Mouse (Mus musculus) duodenum, adult 2 months (tissue): ENCODE measurements around the gene Ccdc71. TPM values are rescaled to one million over a fixed set of nuclear protein-coding genes. Genes with fewer than 3 reads are reported as not detected.

Experiments
- polyA plus RNA-seq: library from polyadenylated mRNA; depleted of rRNA; stranded (reverse); fragments of >200 nt; gene quantifications from 2 replicates; pipeline ENCODE4 v1.2.3, GENCODE M21; 2012; ENCODE audit warnings: low replicate concordance; rRNA removed

Gene Ccdc71
- polyA plus RNA-seq: 14.7 and 15.3 TPM in 2 replicates

DNA sequence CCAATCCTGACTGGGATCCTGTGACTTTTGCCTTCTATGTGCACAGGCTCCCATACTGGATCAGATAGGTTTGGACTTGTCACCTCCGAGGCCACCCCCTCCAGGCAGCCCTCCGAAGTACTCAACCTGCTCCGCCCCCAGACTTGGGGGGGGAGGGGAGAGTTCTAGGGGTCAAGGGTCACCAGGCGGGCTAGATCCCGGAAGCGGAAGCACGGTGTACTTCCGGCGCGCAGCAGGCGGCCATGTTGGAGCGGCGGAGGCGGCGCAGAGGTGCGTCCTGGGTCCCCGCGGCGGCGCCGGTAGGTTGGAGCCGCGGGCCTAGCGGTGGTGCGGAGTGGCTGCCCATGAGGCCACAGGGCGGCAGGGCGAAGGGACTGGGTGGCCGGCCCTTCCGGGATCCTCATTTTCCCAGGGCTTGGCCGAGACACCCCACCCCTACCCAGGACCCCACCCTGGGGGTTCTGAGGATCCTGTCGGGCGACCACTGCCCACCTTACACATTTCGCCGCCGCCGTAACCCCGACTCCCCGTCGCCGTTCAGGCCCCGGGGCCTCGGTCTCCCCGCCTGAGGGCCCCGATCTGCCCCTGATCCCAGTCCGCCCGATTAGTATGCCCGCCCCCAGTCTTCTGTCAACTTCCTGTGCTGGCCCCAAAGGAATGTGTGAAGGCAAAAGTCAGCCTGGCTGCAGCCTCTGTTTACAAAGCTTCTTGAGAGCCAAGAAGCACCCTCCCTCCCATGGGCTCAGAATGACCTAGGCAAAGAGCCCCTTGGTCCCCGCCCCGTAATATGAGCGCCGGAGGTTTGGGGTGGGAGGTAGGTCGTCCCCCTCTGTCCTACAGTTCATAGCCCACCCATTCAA lies at the start of gene Ccdc71:
Gene Ccdc71, plus strand, starts transcription at position 209 of the 860 bp plus-strand sequence.

DNA sequence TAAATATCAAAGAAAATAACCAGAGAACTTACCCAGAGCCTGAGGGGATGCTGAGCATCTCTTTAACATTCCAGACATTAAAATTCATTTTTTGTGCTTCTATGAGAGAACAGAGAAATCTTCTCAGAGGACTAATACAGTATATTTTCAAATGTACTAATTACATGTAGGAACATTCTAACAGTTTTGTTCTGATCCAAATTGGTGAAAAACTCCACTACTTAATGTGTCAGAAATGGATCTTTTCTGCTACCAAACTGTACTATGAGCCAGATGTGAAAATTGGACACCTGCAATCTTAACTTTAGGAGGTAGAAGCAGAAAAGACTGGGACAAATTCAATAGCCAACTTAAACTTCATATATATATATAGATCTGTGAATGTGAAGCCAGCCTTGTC lies 31.9 kb upstream of the Ccdc71 start, which contains the start of gene Ccdc36:
Gene Ccdc36, minus strand, starts transcription at position 101 of the 400 bp plus-strand sequence.

DNA sequence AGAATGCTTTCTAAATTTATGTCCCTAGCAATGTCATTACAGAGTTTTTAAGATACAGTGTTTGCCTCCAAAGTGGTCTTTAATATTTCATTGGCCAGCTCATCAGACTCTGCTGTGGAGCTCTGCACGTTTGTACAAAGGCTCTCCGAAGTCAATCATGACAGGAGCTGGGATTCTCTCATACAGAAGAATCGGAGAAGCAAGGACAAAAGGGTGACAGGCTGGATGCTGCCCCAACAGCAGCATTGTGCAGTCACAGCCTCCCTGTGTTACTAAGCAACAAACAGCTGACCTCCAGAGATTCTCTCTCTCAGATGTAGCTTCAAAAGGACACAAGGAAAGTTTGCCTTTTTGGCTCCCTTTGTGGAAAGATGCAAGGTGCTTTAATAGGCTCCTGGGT lies 24.1 kb upstream of the Ccdc71 start, which contains the start of gene BC048562:
Gene BC048562, plus strand, starts transcription at position 301 of the 400 bp plus-strand sequence.

DNA sequence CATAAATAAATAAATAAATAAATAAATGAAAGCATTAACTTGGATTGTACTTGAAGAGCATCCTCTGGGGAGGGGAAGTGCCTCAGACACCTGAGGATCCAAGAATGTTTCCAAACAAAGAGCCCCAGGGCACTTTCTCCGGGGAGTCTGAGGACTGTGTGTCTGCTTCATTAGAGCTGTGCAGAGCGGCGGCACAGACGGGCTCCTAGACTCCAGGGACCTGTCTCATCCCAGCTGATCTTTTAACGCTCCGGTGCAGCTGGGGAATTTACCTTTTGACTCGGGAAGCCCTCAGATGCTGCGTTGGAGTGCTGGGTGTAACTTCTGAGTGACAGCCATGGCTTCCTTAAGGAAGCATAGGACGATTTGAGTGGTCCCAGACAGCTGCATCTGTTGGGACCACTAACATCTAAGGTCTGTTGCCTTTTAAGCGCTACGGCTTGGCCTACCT lies 879 bp downstream of the Ccdc71 start, which contains the start of gene Klhdc8b:
Gene Klhdc8b, minus strand, starts transcription at position 401 of the 451 bp plus-strand sequence.

GRCm38 (mm10) chr9:108479721-108480351 lies 19.5 kb downstream of the Ccdc71 start, which contains the start of gene Lamb2:
Gene Lamb2 (plus strand): TSS chr9:108479736.

GRCm38 (mm10) chr9:108490559-108491285 lies 30.4 kb downstream of the Ccdc71 start, which contains the start of gene Usp19:
Gene Usp19 (plus strand): TSS chr9:108490602.

DNA sequence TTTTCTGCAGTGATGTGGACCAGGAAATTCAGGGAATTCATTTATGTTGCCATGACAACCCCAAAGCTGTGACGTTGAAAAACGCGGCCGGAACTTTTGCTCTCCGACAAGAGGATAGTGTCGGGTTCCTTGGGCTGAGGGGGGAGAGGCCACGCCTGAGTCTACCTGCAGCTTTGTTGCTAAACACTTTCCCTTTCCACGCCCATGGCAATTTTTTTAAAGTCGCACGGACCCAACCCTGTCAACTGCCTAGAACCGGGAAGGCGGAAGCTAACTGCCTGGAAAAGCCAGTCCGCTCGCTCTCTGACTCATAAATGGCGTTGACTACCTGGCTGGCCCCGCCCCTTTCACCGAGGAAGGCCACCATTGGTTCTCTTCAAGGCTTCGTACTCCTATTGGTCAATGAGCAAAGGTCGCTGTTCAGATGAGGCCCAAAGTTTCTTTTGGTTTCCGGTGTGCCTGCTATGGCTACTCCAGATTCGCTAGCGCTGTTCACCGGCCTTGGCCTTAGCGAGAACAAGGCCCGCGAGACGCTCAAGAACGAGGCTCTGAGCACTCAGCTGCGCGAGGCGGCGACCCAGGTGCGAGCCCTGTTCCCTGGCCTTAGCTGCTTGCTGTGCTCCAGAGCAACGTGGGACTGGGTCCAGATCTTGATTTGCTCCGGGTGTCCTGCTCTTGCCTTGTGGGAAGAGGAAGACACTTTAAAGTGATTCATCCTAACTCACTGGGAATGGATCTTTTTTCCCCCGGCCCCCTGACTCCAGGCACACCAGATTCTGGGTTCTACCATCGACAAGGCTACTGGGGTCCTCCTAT lies 47.5 kb downstream of the Ccdc71 start, which contains the start of gene Qars:
Gene Qars, plus strand, starts transcription at position 88 of the 816 bp plus-strand sequence.

Other genes with a start within 250 kb of the Ccdc71 start
- 33.9 and 55.4 TPM in 2 replicates for gene Dag1, start 196.6 kb upstream of the Ccdc71 start, polyA plus RNA-seq
- 2.2 and 4.8 TPM in 2 replicates for gene Nicn1, start 170.1 kb upstream of the Ccdc71 start, polyA plus RNA-seq
- gene Amt, start 163.7 kb upstream of the Ccdc71 start, polyA plus RNA-seq: 0.47 and 2.3 TPM in 2 replicates
- gene Rhoa, start 154.4 kb upstream of the Ccdc71 start, polyA plus RNA-seq: 74.5 and 77.2 TPM in 2 replicates
- gene Tcta, start 154.4 kb upstream of the Ccdc71 start, polyA plus RNA-seq: 24.9 and 34.5 TPM in 2 replicates
- 1,295 and 2,060 TPM in 2 replicates for gene Gpx1, start 121.6 kb upstream of the Ccdc71 start, polyA plus RNA-seq
- 40.5 and 53.8 TPM in 2 replicates for gene Usp4, start 112.7 kb upstream of the Ccdc71 start, polyA plus RNA-seq
- gene 1700102P08Rik, start 67.7 kb upstream of the Ccdc71 start, polyA plus RNA-seq: not detected in 2 replicates
- gene Ccdc36, start 32.0 kb upstream of the Ccdc71 start, polyA plus RNA-seq: not detected in 2 replicates
- not detected in 2 replicates for gene BC048562, start 24.0 kb upstream of the Ccdc71 start, polyA plus RNA-seq
- 27.3 and 33.7 TPM in 2 replicates for gene Klhdc8b, start 1.1 kb downstream of the Ccdc71 start, polyA plus RNA-seq
- gene Lamb2, start 19.2 kb downstream of the Ccdc71 start, polyA plus RNA-seq: 20.7 and 25.6 TPM in 2 replicates
- 66.7 and 68.1 TPM in 2 replicates for gene Usp19, start 30.1 kb downstream of the Ccdc71 start, polyA plus RNA-seq
- 145 and 187 TPM in 2 replicates for gene Qars, start 47.2 kb downstream of the Ccdc71 start, polyA plus RNA-seq
- gene Qrich1, start 56.3 kb downstream of the Ccdc71 start, polyA plus RNA-seq: 45.4 and 58.5 TPM in 2 replicates
- gene Impdh2, start 99.8 kb downstream of the Ccdc71 start, polyA plus RNA-seq: 47.8 and 97.0 TPM in 2 replicates
- gene Ndufaf3, start 106.9 kb downstream of the Ccdc71 start, polyA plus RNA-seq: 40.9 and 44.6 TPM in 2 replicates
- 135 and 158 TPM in 2 replicates for gene Dalrd3, start 109.4 kb downstream of the Ccdc71 start, polyA plus RNA-seq
- gene Wdr6, start 118.2 kb downstream of the Ccdc71 start, polyA plus RNA-seq: 11.3 and 13.7 TPM in 2 replicates
- 2.8 and 5.9 TPM in 2 replicates for gene P4htm, start 137.1 kb downstream of the Ccdc71 start, polyA plus RNA-seq
- gene Arih2, start 188.9 kb downstream of the Ccdc71 start, polyA plus RNA-seq: 15.4 and 19.7 TPM in 2 replicates
- 31.1 and 35.7 TPM in 2 replicates for gene Slc25a20, start 201.6 kb downstream of the Ccdc71 start, polyA plus RNA-seq
- 31.0 and 32.2 TPM in 2 replicates for gene Prkar2a, start 228.8 kb downstream of the Ccdc71 start, polyA plus RNA-seq